Mouse (Mus musculus) CH12.LX (cell line): ENCODE results near the gene Actr2. TPM values are rescaled to one million over a fixed set of nuclear protein-coding genes. Genes with fewer than 3 reads are reported as not detected.

Experiments
- DNase-seq: peaks from one replicate; pipeline ENCODE4 v3.0.0-alpha.2; 2013; ENCODE audit errors: extremely low read depth
- H3K27ac ChIP-seq: 2 replicates; pipeline ENCODE4 v1.5.1; 2012; ENCODE audit warnings: low read depth, mild to moderate bottlenecking, control low read depth, moderate library complexity; ENCODE audit not compliant: insufficient read depth
- H3K27me3 ChIP-seq: replicated peaks from 2 replicates; pipeline ENCODE3; 2012; ENCODE audit warnings: inconsistent platforms
- H3K36me3 ChIP-seq, 2 experiments: replicated peaks in 1 of 2; 2 replicates each; pipeline versions ENCODE3 to v1.6.1; 2012; ENCODE audit warnings: inconsistent platforms in 1 of 2, low read length in 1 of 2, mild to moderate bottlenecking in 1 of 2, mixed read lengths in 1 of 2, moderate library complexity in 1 of 2; ENCODE audit not compliant: control insufficient read depth in 1 of 2, insufficient read depth in 1 of 2
- H3K4me1 ChIP-seq, 2 experiments: 2 replicates each; pipeline ENCODE4 v1.6.1; 2012; ENCODE audit warnings: inconsistent platforms in 1 of 2, moderate library complexity in 1 of 2; ENCODE audit not compliant: insufficient read depth in 2 of 2, control insufficient read depth in 1 of 2
- H3K4me2 ChIP-seq: 2 replicates; pipeline ENCODE4 v1.6.1; 2012; ENCODE audit warnings: low read depth, mild to moderate bottlenecking, control low read depth; ENCODE audit not compliant: poor library complexity, insufficient read depth, severe bottlenecking
- H3K4me3 ChIP-seq, 3 experiments: fragments of 150-350 bp in 1 of 3; sonication (generic) in 1 of 3; replicated peaks in 1 of 3; 2 replicates each; pipeline versions ENCODE3 to v1.5.1; 2011 to 2012; ENCODE audit warnings: low read depth in 2 of 3, low read length in 2 of 3, mild to moderate bottlenecking in 2 of 3, moderate library complexity in 2 of 3, control low read depth in 1 of 3, improper control_type of control experiment in 1 of 3, inconsistent platforms in 1 of 3, mixed read lengths in 1 of 3; ENCODE audit not compliant: poor library complexity in 1 of 3
- H3K79me2 ChIP-seq: replicated peaks from 2 replicates; pipeline ENCODE4 v1.6.1; 2012; ENCODE audit warnings: mild to moderate bottlenecking, moderate library complexity; ENCODE audit not compliant: control insufficient read depth, poor library complexity, insufficient read depth, severe bottlenecking; ENCODE audit errors: extremely low read depth
- H3K9ac ChIP-seq: 2 replicates; pipeline ENCODE4 v1.6.1; 2012; ENCODE audit warnings: low read depth, mild to moderate bottlenecking, control low read depth, moderate library complexity; ENCODE audit not compliant: insufficient read depth
- H3K9me3 ChIP-seq: replicated peaks from 2 replicates; pipeline ENCODE3; 2012; ENCODE audit warnings: low read length, inconsistent platforms, mixed read lengths
- BHLHE40 ChIP-seq: IDR thresholded peaks from 2 replicates; pipeline ENCODE4 v1.6.1; 2011; ENCODE audit warnings: mild to moderate bottlenecking, low read depth, low read length, improper control_type of control experiment
- CHD2 ChIP-seq: IDR thresholded peaks from 2 replicates; pipeline ENCODE4 v1.6.1; 2011; ENCODE audit warnings: low read length, improper control_type of control experiment
- CTCF ChIP-seq, 2 experiments: IDR thresholded peaks in 1 of 2; conservative IDR thresholded peaks in 1 of 2; 2 replicates each; pipeline ENCODE4 v1.5.1; 2011 to 2012; ENCODE audit warnings: low read depth in 2 of 2, low read length in 2 of 2, improper control_type of control experiment in 1 of 2, inconsistent platforms in 1 of 2, mild to moderate bottlenecking in 1 of 2, moderate library complexity in 1 of 2
- ELF1 ChIP-seq: IDR thresholded peaks from 2 replicates; pipeline ENCODE4 v1.6.1; 2014; ENCODE audit warnings: low read depth, mild to moderate bottlenecking, inconsistent platforms, low read length, improper control_type of control experiment
- EP300 ChIP-seq: IDR thresholded peaks from 2 replicates; pipeline ENCODE4 v1.6.1; 2011; ENCODE audit warnings: low read length, improper control_type of control experiment
- ETS1 ChIP-seq: conservative IDR thresholded peaks from 2 replicates; pipeline ENCODE4 v1.6.1; 2012; ENCODE audit warnings: low read depth, mild to moderate bottlenecking, inconsistent platforms, low read length, improper control_type of control experiment, moderate library complexity
- HCFC1 ChIP-seq: IDR thresholded peaks from 2 replicates; pipeline ENCODE4 v1.6.1; 2012; ENCODE audit warnings: low read depth, mild to moderate bottlenecking, inconsistent platforms, low read length, improper control_type of control experiment
- IRF4 ChIP-seq: IDR thresholded peaks from 2 replicates; pipeline ENCODE4 v1.6.1; 2014; ENCODE audit warnings: low read depth, mild to moderate bottlenecking, inconsistent platforms, low read length, improper control_type of control experiment
- JUN ChIP-seq: IDR thresholded peaks from 2 replicates; pipeline ENCODE4 v1.6.1; 2011; ENCODE audit warnings: low read depth, mild to moderate bottlenecking, low read length, improper control_type of control experiment, moderate library complexity; ENCODE audit not compliant: insufficient read depth
- JUND ChIP-seq: conservative IDR thresholded peaks from 2 replicates; pipeline ENCODE4 v1.6.1; 2011; ENCODE audit warnings: low read depth, low read length, improper control_type of control experiment
- KAT2A ChIP-seq: IDR thresholded peaks from 2 replicates; pipeline ENCODE4 v1.6.1; 2012; ENCODE audit warnings: low read length, improper control_type of control experiment, inconsistent platforms; ENCODE audit not compliant: insufficient replicate concordance
- MAFK ChIP-seq: IDR thresholded peaks from 2 replicates; pipeline ENCODE4 v1.6.1; 2011; ENCODE audit warnings: low read length, improper control_type of control experiment; ENCODE audit not compliant: insufficient replicate concordance
- MAZ ChIP-seq: IDR thresholded peaks from 2 replicates; pipeline ENCODE4 v1.6.1; 2012; ENCODE audit warnings: low read depth, mild to moderate bottlenecking, inconsistent platforms, low read length, improper control_type of control experiment, moderate library complexity
- MEF2A ChIP-seq: IDR thresholded peaks from 2 replicates; pipeline ENCODE4 v1.6.1; 2014; ENCODE audit warnings: low read depth, mild to moderate bottlenecking, inconsistent platforms, low read length, improper control_type of control experiment, borderline replicate concordance
- MXI1 ChIP-seq: IDR thresholded peaks from 2 replicates; pipeline ENCODE4 v1.6.1; 2011; ENCODE audit warnings: mild to moderate bottlenecking, low read depth, low read length, improper control_type of control experiment
- MYC ChIP-seq: IDR thresholded peaks from 2 replicates; pipeline ENCODE4 v1.6.1; 2011; ENCODE audit warnings: low read depth, mild to moderate bottlenecking, improper control_type of control experiment, low read length
- NELFE ChIP-seq: IDR thresholded peaks from 2 replicates; pipeline ENCODE4 v1.6.1; 2011; ENCODE audit warnings: low read depth, low read length, improper control_type of control experiment
- NRF1 ChIP-seq: IDR thresholded peaks from 2 replicates; pipeline ENCODE4 v1.6.1; 2014; ENCODE audit warnings: low read depth, mild to moderate bottlenecking, inconsistent platforms, low read length, improper control_type of control experiment, moderate library complexity
- PAX5 ChIP-seq: IDR thresholded peaks from 2 replicates; pipeline ENCODE4 v1.6.1; 2012; ENCODE audit warnings: low read length, inconsistent platforms, mixed read lengths
- RCOR1 ChIP-seq: conservative IDR thresholded peaks from 2 replicates; pipeline ENCODE4 v1.6.1; 2012; ENCODE audit warnings: low read depth, mild to moderate bottlenecking, inconsistent platforms, low read length, improper control_type of control experiment
- SIN3A ChIP-seq: IDR thresholded peaks from 2 replicates; pipeline ENCODE4 v1.6.1; 2012; ENCODE audit warnings: low read length, improper control_type of control experiment, inconsistent platforms
- TCF12 ChIP-seq: IDR thresholded peaks from 2 replicates; pipeline ENCODE4 v1.6.1; 2014; ENCODE audit warnings: low read depth, mild to moderate bottlenecking, inconsistent platforms, low read length, improper control_type of control experiment
- UBTF ChIP-seq: IDR thresholded peaks from 2 replicates; pipeline ENCODE4 v1.6.1; 2012; ENCODE audit warnings: low read depth, mild to moderate bottlenecking, inconsistent platforms, low read length, improper control_type of control experiment, moderate library complexity
- USF2 ChIP-seq: conservative IDR thresholded peaks from 2 replicates; pipeline ENCODE4 v1.6.1; 2011; ENCODE audit warnings: low read depth, low read length, improper control_type of control experiment
- ZC3H11A ChIP-seq: IDR thresholded peaks from 2 replicates; pipeline ENCODE4 v1.6.1; 2012; ENCODE audit warnings: low read depth, mild to moderate bottlenecking, inconsistent platforms, low read length, improper control_type of control experiment
- ZKSCAN1 ChIP-seq: IDR thresholded peaks from 2 replicates; pipeline ENCODE4 v1.6.1; 2012; ENCODE audit warnings: low read depth, inconsistent platforms, low read length, improper control_type of control experiment, borderline replicate concordance
- ZMIZ1 ChIP-seq: IDR thresholded peaks from 2 replicates; pipeline ENCODE4 v1.6.1; 2012; ENCODE audit warnings: low read depth, mild to moderate bottlenecking, inconsistent platforms, low read length, improper control_type of control experiment
- ZNF384 ChIP-seq: IDR thresholded peaks from 2 replicates; pipeline ENCODE4 v1.6.1; 2012; ENCODE audit warnings: low read depth, low read length, improper control_type of control experiment, inconsistent platforms
- dilution Hi-C: fragments of 300-500 bp; cut with MboI; formaldehyde crosslinking; loops from 2 replicates; pipeline ENCODE4 v1.14.3; 2020; ENCODE audit warnings: low sequenced_read_pairs; ENCODE audit not compliant: extremely low pct_unique_long_range_greater_than_20kb, extremely low pct_ligation_motif_present
- in situ Hi-C: fragments of 300-500 bp; cut with MboI; formaldehyde crosslinking; loops from 3 replicates; pipeline ENCODE4 v1.14.3; 2019; ENCODE audit warnings: low sequenced_read_pairs, low pct_ligation_motif_present, low pct_unique_long_range_greater_than_20kb, mixed read lengths
- polyA plus RNA-seq: library from polyadenylated mRNA; unstranded; fragments of >175 nt; gene quantifications from 2 replicates; pipeline ENCODE4 v1.2.1, GENCODE M21; 2012; ENCODE audit warnings: low read depth; ENCODE audit not compliant: insufficient read length
- total RNA-seq, 2 experiments: library from RNA; depleted of rRNA; stranded (reverse); fragments of 300-350 nt in 1 of 2; fragments of >200 nt in 1 of 2; gene quantifications; 2 replicates each; pipeline ENCODE4 v1.2.3; 2012 to 2014

Actr2 gene
- total and polyA plus RNA-seq, 3 experiments, result 141 to 327 (median 189) TPM

GRCm38 (mm10) chr11:20037739-20038138, 75.0 kb downstream of the Actr2 start:
- peak overlapping the region; percentile 70 for H3K27ac ChIP-seq
- dilution Hi-C loops, result no loop called here

GRCm38 (mm10) chr11:20035972-20036371, 76.7 kb downstream of the Actr2 start:
- in situ Hi-C loops (no loop called here), dilution Hi-C loops (no loop called here)
- peaks cover 29 to 60% of the 10 kb centered on the region in 2 experiments for H3K4me1 ChIP-seq
- TF ChIP-seq ZKSCAN1 (no peak), CHD2 (no peak), USF2 (no peak), NRF1 (0 out of 2 replicates have a peak, but pooled peaks have one; percentile 1), MYC (no peak), MAZ (no peak)
- DNase-seq, result no peak
- peak overlapping the region; percentile 20 for H3K9ac ChIP-seq
- H3K36me3 ChIP-seq, result no peaks in the 10 kb centered on the region
- H3K27ac ChIP-seq, result peak overlapping the region; percentile 88
- no peaks in the 10 kb centered on the region for H3K79me2 ChIP-seq
- H3K27me3 ChIP-seq, result no peaks in the 10 kb centered on the region
- peaks cover 4% of the 10 kb centered on the region for H3K9me3 ChIP-seq
- peak overlapping the region; percentile 33 for H3K4me2 ChIP-seq
- H3K4me3 ChIP-seq, result peak overlapping the region in 2 of 3 experiments; percentile 16 to 40

More at GRCm38 (mm10) chr11:20037739-20038138, 75.0 kb downstream of the Actr2 start:
- peak; percentile 60; the same call in 1 of the 2 replicates for TF ChIP-seq IRF4
- no peak for TF ChIP-seq ZMIZ1
- peak; percentile 67; the same call in 1 of the 2 replicates for TF ChIP-seq EP300
- TF ChIP-seq SIN3A, result no peak
- TF ChIP-seq BHLHE40, result peak; percentile 40; the same call in 1 of the 2 replicates
- TF ChIP-seq ZNF384, result no peak
- TF ChIP-seq PAX5, result no peak
- peak; percentile 36; the same call in 1 of the 2 replicates for TF ChIP-seq HCFC1
- no peak for TF ChIP-seq MXI1
- TF ChIP-seq MEF2A, result peak; percentile 57; the same call in 1 of the 2 replicates
- TF ChIP-seq JUND, result peak; percentile 75
- TF ChIP-seq TCF12, result peak; percentile 47; the same call in 1 of the 2 replicates
- TF ChIP-seq RCOR1, result no peak
- TF ChIP-seq NELFE, result no peak
- no peak for TF ChIP-seq UBTF
- TF ChIP-seq ZC3H11A, result no peak
- TF ChIP-seq JUN, result peak; percentile 75; the same call in 1 of the 2 replicates
- TF ChIP-seq ELF1, result peak; percentile 82
- peak; percentile 97 for TF ChIP-seq ETS1
- no peak; the same call in 1 of the 2 replicates for TF ChIP-seq NRF1
- no peak for TF ChIP-seq CTCF (conservative IDR thresholded peaks at IDR 0.05 in 1 of 2, IDR thresholded peaks at IDR 0.05 in 1 of 2; ENCODE audit: low read depth in 2 of 2, low read length in 2 of 2)
- TF ChIP-seq MAFK, result peak; percentile 99
- no peak for TF ChIP-seq KAT2A
- H3K9me3 ChIP-seq, result no peaks in the 10 kb centered on the region
- H3K4me2 ChIP-seq, result no peak overlapping the region
- peaks cover 42 to 77% of the 10 kb centered on the region in 2 experiments for H3K4me1 ChIP-seq
- peak; percentile 79 for DNase-seq
- no peaks in the 10 kb centered on the region for H3K36me3 ChIP-seq
- no peaks in the 10 kb centered on the region for H3K79me2 ChIP-seq
- no peak overlapping the region for H3K4me3 ChIP-seq
- in situ Hi-C loops, result no loop called here
- no peaks in the 10 kb centered on the region for H3K27me3 ChIP-seq
- no peak overlapping the region for H3K9ac ChIP-seq
